Mouse (Mus musculus): Measurements from ENCODE around the gene Mrvi1. TPM values are rescaled to one million over a fixed set of nuclear protein-coding genes. Genes with fewer than 3 reads are reported as not detected.
A peak's percentile ranks its signal among the peaks of the same experiment; 100 is the strongest.

The Mrvi1 gene
- polyA plus RNA-seq, 1 experiment from 2014 or later = 1.9 TPM

DNA sequence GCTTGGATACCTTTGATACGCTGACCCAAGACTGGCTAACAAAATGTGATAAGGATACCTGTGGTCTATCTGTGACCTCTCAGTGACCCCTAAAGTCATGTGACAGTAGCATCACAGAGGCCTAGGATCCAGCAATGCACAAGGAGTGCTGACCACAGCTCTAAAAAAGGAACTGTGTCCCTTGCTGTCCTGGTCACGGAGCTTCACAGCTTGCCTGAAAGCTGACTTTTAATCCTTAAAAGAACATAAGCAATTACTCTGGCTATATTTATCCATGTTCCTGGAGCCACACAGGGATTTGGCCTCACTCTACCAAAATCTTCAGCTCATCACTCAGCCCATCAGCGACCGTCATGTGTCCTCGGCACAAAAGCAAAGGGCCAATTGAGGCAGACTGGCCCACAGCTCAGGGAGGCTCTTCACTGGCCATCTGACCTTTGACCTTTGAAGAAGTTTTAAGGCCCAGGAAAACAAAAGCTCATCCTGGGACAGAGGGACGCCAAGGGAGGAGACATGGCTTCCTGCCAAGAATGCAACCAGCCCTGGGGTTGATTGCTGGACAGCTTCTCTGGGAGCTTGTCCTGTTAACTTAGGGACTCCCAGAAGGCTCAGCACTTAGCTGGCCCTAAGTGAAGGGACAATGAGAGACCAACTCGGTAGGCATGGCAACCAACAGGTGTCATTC, 3.5 kb upstream of the Mrvi1 start:
- no peak overlapping the region for H3K27ac ChIP-seq (ENCODE audit: low read depth, low read length)
- H3K36me3 ChIP-seq (ENCODE audit: control insufficient read depth, insufficient read depth, low read length) = no peaks in the 10 kb centered on the region
- no peaks in the 10 kb centered on the region for H3K9me3 ChIP-seq (ENCODE audit: control insufficient read depth, low read length)
- no peak overlapping the region for H3K4me3 ChIP-seq (ENCODE audit: low read depth, low read length)
- no peak overlapping the region for H3K9ac ChIP-seq (ENCODE audit: low read length)
- no peak overlapping the region for H3K4me2 ChIP-seq
- 53% methylated on average over 7 of the region's 7 CpGs for WGBS
- ATAC-seq (ENCODE audit: low FRiP score) (no peak), DNase-seq (ENCODE audit: low spot score, missing footprints) (peak; percentile 51)
- H3K27me3 ChIP-seq (ENCODE audit: control insufficient read depth, insufficient read depth, low read length) = no peaks in the 10 kb centered on the region
- no peaks in the 10 kb centered on the region for H3K4me1 ChIP-seq (ENCODE audit: control insufficient read depth, insufficient read depth, low read length)

DNA sequence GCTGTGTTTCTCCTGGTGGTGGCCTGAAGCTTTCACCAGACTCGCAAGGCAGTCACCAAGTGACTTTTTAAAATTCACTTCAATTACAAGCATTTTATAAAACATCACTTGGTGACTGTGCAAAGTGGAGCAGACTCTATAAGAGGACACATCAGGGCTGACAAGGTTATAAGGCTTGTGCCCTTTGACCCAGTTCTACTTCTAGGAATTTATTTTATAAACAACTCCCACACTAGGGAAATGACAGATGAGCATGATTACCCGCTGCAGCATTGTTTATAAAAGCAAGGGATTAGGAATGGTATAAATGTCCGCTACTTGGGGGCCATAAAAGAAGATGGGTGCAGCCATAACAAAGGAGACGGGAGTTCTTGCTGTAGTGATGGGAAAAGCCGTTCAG, 1.4 kb upstream of the Mrvi1 start:
- WGBS = 66% methylated on average over 5 of the region's 5 CpGs
- Histone ChIP-seq H3K27ac (ENCODE audit: low read depth, low read length) (no peak overlapping the region), H3K9me3 (ENCODE audit: control insufficient read depth, low read length) (no peaks in the 10 kb centered on the region), H3K9ac (ENCODE audit: low read length) (no peak overlapping the region), H3K4me1 (ENCODE audit: control insufficient read depth, insufficient read depth, low read length) (no peaks in the 10 kb centered on the region), H3K27me3 (ENCODE audit: control insufficient read depth, insufficient read depth, low read length) (no peaks in the 10 kb centered on the region), H3K4me2 (no peak overlapping the region), H3K36me3 (ENCODE audit: control insufficient read depth, insufficient read depth, low read length) (no peaks in the 10 kb centered on the region), H3K4me3 (ENCODE audit: low read depth, low read length) (no peak overlapping the region)
- DNase-seq (ENCODE audit: low spot score, missing footprints) = peak; percentile 54
- ATAC-seq (ENCODE audit: low FRiP score) = no peak

DNA sequence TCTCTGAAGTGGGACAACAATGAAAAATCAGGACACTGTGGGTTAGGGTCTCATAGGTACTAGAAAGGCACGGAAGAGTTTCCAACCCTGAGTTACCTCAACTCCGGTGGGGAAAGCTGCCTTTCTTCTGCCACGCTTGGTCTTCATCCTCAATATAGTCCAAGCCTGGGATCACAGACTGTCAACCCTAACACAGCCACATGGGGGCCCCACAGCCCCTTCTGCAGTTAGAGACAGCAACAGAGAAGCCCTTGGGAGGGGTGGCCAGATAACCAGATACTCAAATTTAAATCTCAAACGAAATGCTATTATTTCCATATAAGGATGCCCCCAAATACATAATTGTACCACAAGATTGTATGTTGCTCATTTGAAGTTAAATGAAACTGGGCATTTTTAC, 503 bp upstream of the Mrvi1 start:
- H3K4me3 ChIP-seq (ENCODE audit: low read depth, low read length) = no peak overlapping the region
- no peaks in the 10 kb centered on the region for H3K27me3 ChIP-seq (ENCODE audit: control insufficient read depth, insufficient read depth, low read length)
- H3K36me3 ChIP-seq (ENCODE audit: control insufficient read depth, insufficient read depth, low read length) = no peaks in the 10 kb centered on the region
- H3K4me2 ChIP-seq = no peak overlapping the region
- no peak overlapping the region for H3K27ac ChIP-seq (ENCODE audit: low read depth, low read length)
- H3K9me3 ChIP-seq (ENCODE audit: control insufficient read depth, low read length) = no peaks in the 10 kb centered on the region
- 66% methylated on average over 4 of the region's 4 CpGs for WGBS
- ATAC-seq (ENCODE audit: low FRiP score) (no peak), DNase-seq (ENCODE audit: low spot score, missing footprints) (peak; percentile 86)
- H3K9ac ChIP-seq (ENCODE audit: low read length) = no peak overlapping the region
- H3K4me1 ChIP-seq (ENCODE audit: control insufficient read depth, insufficient read depth, low read length) = no peaks in the 10 kb centered on the region

DNA sequence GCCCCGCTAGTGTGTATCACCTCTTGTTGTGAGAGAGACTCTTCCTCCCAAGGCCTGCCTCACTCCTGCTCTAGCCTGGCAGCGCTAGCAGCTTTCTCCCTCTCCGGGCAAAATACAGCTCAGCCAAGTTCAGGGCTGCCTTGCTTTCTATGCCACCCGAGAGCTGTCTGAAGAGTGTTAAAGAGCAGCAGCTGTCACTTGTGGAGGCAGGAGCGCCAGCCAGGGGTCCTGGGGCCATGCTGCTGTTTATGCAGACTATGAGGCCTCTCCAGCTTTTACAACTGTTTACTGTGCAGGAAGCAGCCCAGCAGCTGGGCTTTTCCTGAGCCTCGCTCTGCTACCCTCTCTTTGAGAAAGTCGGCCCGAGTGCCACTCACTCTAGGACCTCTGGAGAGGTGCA, 1.2 kb downstream of the Mrvi1 start:
- Histone ChIP-seq H3K9me3 (ENCODE audit: control insufficient read depth, low read length) (no peaks in the 10 kb centered on the region), H3K4me2 (no peak overlapping the region)

DNA sequence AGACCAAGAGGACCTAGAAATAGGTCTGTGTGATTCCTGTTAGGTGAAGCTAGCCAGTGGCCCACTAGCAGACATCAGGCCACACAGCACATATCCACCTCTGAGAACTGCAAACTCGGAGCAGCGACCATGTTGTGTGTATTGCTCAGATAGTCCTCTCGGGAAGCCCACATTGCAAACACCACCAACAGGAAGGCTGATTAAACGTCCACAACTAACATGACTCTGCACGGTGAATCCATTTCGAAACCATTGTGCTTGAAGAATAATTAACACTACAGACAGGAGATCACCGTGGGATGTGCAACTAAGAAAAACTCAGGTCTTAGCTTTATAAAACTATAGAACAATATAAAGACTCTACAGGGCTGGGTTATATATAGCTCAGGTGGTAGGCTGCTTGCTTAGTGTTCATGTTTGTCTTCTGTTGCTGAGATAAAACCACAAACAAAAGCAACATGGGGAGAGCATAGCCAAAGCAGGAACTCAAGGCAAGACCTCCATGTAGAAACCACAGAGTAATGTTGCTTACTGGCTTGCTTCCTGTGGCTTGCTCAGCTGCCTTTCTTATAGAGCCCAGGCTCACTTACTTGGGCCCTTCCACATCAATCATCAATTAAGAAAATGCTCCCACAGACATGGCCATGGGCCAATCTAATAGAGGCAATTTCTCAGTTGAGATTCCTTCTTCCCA, 4.4 kb downstream of the Mrvi1 start:
- Histone ChIP-seq H3K36me3 (ENCODE audit: control insufficient read depth, insufficient read depth, low read length) (no peaks in the 10 kb centered on the region), H3K27ac (ENCODE audit: low read depth, low read length) (no peak overlapping the region), H3K9ac (ENCODE audit: low read length) (no peak overlapping the region), H3K4me1 (ENCODE audit: control insufficient read depth, insufficient read depth, low read length) (no peaks in the 10 kb centered on the region), H3K27me3 (ENCODE audit: control insufficient read depth, insufficient read depth, low read length) (no peaks in the 10 kb centered on the region), H3K9me3 (ENCODE audit: control insufficient read depth, low read length) (no peaks in the 10 kb centered on the region), H3K4me2 (no peak overlapping the region), H3K4me3 (ENCODE audit: low read depth, low read length) (no peak overlapping the region)
- ATAC-seq (ENCODE audit: low FRiP score) (no peak), DNase-seq (ENCODE audit: low spot score, missing footprints) (no peak)
- 89% methylated on average over 7 of the region's 7 CpGs for WGBS

More for the DNA sequence above, 1.2 kb downstream of the Mrvi1 start:
- Histone ChIP-seq H3K9ac (ENCODE audit: low read length) (no peak overlapping the region), H3K27me3 (ENCODE audit: control insufficient read depth, insufficient read depth, low read length) (no peaks in the 10 kb centered on the region), H3K4me1 (ENCODE audit: control insufficient read depth, insufficient read depth, low read length) (no peaks in the 10 kb centered on the region), H3K4me3 (ENCODE audit: low read depth, low read length) (no peak overlapping the region), H3K27ac (ENCODE audit: low read depth, low read length) (no peak overlapping the region), H3K36me3 (ENCODE audit: control insufficient read depth, insufficient read depth, low read length) (no peaks in the 10 kb centered on the region)
- ATAC-seq (ENCODE audit: low FRiP score) = no peak
- DNase-seq (ENCODE audit: low spot score, missing footprints) = peak; percentile 69
- 82% methylated on average over 8 of the region's 8 CpGs for WGBS

DNA sequence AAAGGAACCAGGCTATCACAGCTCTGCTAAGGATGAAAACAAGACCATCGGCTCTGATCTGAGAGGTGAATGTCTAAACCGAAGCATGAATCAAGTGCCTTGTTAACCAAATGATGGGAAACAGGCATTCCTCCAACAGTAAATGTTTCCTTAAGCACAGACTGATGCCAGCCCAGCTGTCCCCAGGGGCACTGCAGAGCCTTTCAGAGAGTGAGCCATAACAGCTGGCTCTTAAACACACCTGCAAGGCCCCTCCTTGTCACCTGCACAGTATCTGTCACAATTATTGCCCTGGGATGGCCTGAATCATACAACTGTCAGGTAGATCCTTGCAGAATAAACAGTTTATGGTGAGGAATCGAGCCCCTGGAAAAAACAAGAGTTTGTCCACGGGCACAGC, 8.8 kb downstream of the Mrvi1 start:
- Histone ChIP-seq H3K27me3 (ENCODE audit: control insufficient read depth, insufficient read depth, low read length) (no peaks in the 10 kb centered on the region), H3K9ac (ENCODE audit: low read length) (no peak overlapping the region), H3K36me3 (ENCODE audit: control insufficient read depth, insufficient read depth, low read length) (no peaks in the 10 kb centered on the region), H3K4me1 (ENCODE audit: control insufficient read depth, insufficient read depth, low read length) (no peaks in the 10 kb centered on the region), H3K9me3 (ENCODE audit: control insufficient read depth, low read length) (no peaks in the 10 kb centered on the region), H3K4me2 (no peak overlapping the region), H3K4me3 (ENCODE audit: low read depth, low read length) (no peak overlapping the region), H3K27ac (ENCODE audit: low read depth, low read length) (no peak overlapping the region)
- 87% methylated on average over 4 of the region's 4 CpGs for WGBS
- DNase-seq (ENCODE audit: low spot score, missing footprints) (peak; percentile 21), ATAC-seq (ENCODE audit: low FRiP score) (no peak)

DNA sequence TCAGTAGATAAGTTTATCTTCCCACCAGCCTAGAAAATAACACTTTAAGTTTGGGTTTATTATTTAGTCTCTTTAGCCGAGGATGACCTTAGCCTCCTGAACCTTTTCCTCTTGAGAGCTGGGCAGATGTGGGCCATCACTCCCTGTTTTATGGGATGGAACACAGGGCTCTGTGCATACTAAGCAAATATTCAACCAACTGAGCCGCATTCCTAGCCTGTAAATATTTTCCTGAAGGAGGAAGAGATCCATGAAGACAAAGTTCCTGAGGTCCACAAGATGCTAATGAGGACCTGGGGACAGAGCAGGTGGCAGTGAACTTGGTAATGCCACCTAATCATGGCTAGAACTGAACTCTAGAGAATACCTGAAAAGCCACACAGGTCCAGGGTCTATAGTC, 9.5 kb downstream of the Mrvi1 start:
- ATAC-seq (ENCODE audit: low FRiP score) (no peak), DNase-seq (ENCODE audit: low spot score, missing footprints) (no peak)
- no peaks in the 10 kb centered on the region for H3K4me1 ChIP-seq (ENCODE audit: control insufficient read depth, insufficient read depth, low read length)
- no peak overlapping the region for H3K27ac ChIP-seq (ENCODE audit: low read depth, low read length)
- H3K9me3 ChIP-seq (ENCODE audit: control insufficient read depth, low read length) = no peaks in the 10 kb centered on the region
- no peak overlapping the region for H3K4me2 ChIP-seq
- WGBS = 79% methylated on average over 2 of the region's 2 CpGs
- no peak overlapping the region for H3K9ac ChIP-seq (ENCODE audit: low read length)
- H3K36me3 ChIP-seq (ENCODE audit: control insufficient read depth, insufficient read depth, low read length) = no peaks in the 10 kb centered on the region
- H3K4me3 ChIP-seq (ENCODE audit: low read depth, low read length) = no peak overlapping the region
- no peaks in the 10 kb centered on the region for H3K27me3 ChIP-seq (ENCODE audit: control insufficient read depth, insufficient read depth, low read length)

DNA sequence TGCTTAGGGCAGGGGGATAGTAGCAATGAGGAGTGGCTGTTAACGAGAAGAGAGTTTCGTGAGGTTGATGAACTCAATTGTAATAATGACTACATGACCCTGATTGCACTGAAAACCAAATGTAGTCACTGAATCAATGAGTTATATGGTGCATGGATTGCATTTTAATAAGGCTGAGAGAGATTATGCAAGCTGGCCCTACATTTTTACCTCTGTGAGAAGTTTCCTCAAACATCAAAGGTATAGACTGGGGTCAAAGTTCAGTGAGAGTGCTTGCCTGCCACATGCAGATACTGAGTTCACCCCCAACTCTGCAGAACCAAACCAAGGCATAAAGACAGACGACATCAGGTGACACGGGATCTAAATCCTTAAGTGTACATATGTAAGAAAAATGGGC, 14.9 kb downstream of the Mrvi1 start:
- no peak overlapping the region for H3K9ac ChIP-seq (ENCODE audit: low read length)
- WGBS = 89% methylated on average over 4 of the region's 4 CpGs
- no peak overlapping the region for H3K27ac ChIP-seq (ENCODE audit: low read depth, low read length)
- no peaks in the 10 kb centered on the region for H3K9me3 ChIP-seq (ENCODE audit: control insufficient read depth, low read length)
- H3K27me3 ChIP-seq (ENCODE audit: control insufficient read depth, insufficient read depth, low read length) = no peaks in the 10 kb centered on the region
- ATAC-seq (ENCODE audit: low FRiP score) (no peak), DNase-seq (ENCODE audit: low spot score, missing footprints) (peak; percentile 12)
- no peak overlapping the region for H3K4me2 ChIP-seq
- H3K4me3 ChIP-seq (ENCODE audit: low read depth, low read length) = no peak overlapping the region
- no peaks in the 10 kb centered on the region for H3K4me1 ChIP-seq (ENCODE audit: control insufficient read depth, insufficient read depth, low read length)
- H3K36me3 ChIP-seq (ENCODE audit: control insufficient read depth, insufficient read depth, low read length) = no peaks in the 10 kb centered on the region

DNA sequence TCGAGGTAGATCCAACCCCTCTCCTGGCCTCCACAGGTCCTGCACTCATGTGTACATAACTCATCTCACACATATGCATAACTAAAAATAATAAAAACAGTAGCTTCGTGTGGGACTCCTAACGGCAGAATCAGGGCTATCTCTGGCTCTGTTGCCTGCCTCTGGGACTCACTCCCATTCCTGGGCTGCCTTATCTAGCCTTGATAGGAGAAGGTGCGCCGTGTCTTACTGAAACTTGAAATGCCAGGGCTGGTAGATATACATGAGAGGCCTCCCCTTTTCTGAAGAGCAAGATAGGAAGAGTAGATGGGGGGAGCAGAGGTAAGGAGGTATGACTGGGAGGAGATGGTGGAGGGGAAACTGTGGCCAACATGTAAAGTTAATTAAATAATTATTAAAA, 15.4 kb downstream of the Mrvi1 start:
- no peak overlapping the region for H3K9ac ChIP-seq (ENCODE audit: low read length)
- WGBS = 89% methylated on average over 5 of the region's 5 CpGs
- H3K4me1 ChIP-seq (ENCODE audit: control insufficient read depth, insufficient read depth, low read length) = no peaks in the 10 kb centered on the region
- H3K36me3 ChIP-seq (ENCODE audit: control insufficient read depth, insufficient read depth, low read length) = no peaks in the 10 kb centered on the region
- no peak overlapping the region for H3K4me3 ChIP-seq (ENCODE audit: low read depth, low read length)
- H3K4me2 ChIP-seq = no peak overlapping the region
- no peak for ATAC-seq (ENCODE audit: low FRiP score)
- DNase-seq (ENCODE audit: low spot score, missing footprints) = peak; percentile 31
- no peaks in the 10 kb centered on the region for H3K27me3 ChIP-seq (ENCODE audit: control insufficient read depth, insufficient read depth, low read length)
- no peaks in the 10 kb centered on the region for H3K9me3 ChIP-seq (ENCODE audit: control insufficient read depth, low read length)
- no peak overlapping the region for H3K27ac ChIP-seq (ENCODE audit: low read depth, low read length)
